Mouse (Mus musculus) inflammation-experienced regulatory T-cells, adult 6 months (primary cell): ENCODE measurements at regions not wholly inside any gene's neighbourhood (a gene's known extent, or its start where the extent isn't known, plus 50 kb on each side); places are given as distances from the start of the nearest gene placed in this dataset.

Experiments used
- ATAC-seq: one replicate; pipeline ENCODE4 v1.8.0; 2017

DNA sequence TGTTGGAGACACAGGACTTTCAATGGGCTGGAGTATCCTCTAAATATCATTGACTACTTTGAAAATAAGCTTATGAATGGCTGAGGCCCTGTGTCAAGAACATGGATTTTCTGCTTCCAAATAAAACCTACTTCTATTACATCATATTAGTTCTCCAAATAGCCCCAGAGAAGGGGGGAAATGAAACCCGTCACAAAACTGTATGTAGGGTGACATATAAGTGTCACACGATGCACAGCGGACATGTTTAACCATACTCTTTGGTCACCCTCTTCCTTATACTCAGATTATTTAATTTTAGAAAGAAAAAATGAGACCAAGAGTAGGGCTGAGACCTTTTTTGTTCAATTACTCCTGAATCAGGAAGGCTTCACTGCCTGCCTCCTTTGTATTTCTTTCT lies 189.2 kb upstream of the Creb1 start:
- no peak for ATAC-seq

GRCm38 (mm10) chr1:64341596-64341995 lies 190.8 kb upstream of the Creb1 start:
- ATAC-seq: no peak

DNA sequence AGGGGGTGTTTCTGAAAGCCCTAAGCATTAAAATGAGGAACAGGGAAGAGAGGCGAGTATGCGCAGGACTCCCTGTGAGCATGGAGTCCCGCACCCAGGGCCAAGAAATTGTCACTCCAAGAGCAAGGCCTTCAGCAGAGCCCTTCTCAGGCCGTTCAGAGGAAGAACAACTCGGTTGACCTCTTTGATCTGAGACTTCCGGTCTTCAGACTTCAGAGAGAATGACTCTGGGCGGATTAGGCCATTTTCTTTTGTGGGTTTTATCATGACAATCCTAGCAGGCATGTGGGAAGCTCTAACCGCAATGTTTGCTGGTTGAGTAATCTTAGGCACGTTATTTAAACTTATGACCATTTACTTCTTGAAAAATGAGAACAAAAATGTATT lies 193.9 kb upstream of the Creb1 start:
- ATAC-seq: no peak

DNA sequence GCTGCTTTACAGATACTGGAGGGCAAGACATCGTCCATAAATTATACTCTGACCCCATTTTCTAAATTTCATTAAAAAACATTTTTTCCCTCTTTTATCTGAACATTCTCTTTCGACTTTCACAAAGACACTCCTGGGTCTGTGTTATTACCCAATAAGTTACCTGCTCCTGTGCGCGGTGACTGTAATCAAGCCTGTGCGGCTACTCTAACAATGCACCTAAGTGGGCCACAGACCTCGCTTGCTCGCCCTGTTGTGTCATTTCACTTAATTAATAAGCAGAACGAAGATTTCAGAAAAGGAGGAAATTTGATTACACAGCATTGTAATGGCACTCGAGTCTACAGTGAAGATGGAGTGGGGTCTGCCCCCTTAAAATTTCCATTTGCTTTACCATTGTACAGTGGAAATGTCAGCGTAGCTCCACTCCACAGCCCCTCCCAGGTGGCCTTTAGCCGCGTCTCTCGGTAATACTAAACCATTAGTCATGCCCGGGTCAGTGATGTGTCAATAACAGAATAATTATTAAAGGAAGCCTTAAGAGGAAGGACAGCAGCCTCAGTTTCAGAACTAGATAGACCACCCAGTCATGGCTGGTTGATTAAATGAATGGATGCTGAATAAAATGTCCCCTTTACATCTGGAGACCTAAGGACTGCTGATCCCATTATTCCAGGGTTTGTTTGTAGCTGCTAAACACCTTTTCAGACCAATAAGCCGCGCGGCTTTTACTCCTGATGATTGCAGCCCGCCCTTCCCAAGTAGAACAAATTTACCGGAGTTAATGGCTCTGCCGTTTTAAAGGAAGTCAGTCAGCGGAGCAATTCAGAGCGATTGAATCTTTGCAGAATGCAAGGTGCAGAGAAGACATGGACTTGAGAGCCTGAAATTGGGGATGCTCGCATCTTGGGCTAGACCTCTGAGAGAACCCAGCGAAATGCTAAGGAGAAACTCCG lies 194.5 kb upstream of the Creb1 start:
- no peak for ATAC-seq

DNA sequence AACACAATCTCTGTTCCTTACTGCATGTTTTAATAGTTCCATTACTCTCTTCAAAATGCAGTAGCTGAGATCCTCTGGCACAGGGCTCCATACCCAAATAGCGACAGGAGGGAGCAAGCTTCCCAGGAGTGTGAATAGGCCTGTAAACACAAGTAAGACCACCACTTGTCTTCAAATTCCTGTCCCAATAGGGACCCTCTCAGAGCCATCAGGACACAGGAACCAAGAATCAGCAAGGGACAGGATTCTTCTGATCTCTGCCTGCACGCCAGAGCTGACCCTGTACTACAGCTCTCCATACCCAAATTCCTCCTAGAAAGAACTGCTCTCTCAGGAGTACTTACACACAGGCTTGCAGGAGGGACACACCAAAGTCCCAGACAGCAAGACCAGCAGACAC lies 200.9 kb upstream of the Creb1 start:
- no peak for ATAC-seq

DNA sequence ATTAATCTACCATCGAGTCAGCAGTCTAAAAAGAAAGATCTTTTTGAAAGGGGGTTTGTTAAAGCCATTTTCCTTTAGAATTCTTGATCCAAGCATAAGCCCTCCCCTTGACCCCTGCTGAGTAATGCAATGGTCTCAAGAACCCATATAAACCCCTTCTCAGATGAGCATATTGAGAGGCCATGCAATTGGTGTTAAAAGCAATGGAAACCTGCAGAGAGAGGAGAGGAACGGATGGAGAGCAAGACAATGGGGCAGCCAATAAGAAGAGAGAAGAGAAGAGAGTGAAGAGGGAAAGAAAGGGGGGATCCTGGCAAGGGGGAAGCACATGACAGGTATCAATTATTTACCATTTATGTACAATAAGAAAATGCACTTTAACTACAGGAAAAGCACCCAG lies 201.7 kb upstream of the Creb1 start:
- ATAC-seq: no peak

DNA sequence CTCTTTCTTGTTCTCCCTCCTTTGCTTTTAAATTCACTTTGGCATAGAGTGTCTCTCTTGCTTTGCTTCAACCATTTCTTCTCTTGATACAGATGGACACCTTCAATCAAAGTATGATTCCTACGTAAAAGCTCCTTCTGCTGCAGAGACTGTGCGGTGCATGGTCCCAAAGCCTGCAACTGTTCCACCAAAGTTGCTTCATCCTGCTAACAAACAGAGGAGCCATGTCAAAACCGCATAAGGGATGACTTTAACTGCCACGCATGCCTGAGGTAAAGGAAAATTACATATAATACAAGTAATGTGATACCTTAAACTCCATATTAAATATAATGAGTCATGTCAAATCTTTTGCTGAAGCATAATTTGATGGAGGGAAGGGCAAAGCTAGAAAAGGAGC lies 200.1 kb upstream of the Klf7 start:
- no peak for ATAC-seq

DNA sequence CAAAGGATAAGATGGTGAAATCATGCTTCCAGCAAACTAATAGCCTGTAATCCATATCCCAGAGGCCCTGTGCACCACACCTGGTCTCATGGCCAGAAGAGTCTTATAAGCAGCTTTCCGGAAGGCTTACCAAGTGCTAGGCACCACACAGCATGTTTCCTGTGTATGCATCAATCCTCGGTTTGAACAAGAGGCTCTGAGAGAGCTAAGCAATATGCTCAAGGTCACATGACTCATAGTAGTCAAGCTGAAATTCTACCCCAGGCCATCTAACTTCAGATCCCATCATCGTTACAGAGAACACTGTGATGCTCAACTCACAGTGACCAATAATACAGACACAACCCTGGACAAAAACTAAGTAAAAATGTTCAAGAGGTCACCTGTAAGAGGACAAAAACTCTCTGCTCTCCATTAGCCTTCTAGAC lies 197.1 kb upstream of the Klf7 start:
- ATAC-seq: no peak

GRCm38 (mm10) chr1:64318440-64319154 lies 196.5 kb upstream of the Klf7 start:
- no peak for ATAC-seq

GRCm38 (mm10) chr1:64317032-64317636 lies 195.1 kb upstream of the Klf7 start:
- no peak for ATAC-seq

DNA sequence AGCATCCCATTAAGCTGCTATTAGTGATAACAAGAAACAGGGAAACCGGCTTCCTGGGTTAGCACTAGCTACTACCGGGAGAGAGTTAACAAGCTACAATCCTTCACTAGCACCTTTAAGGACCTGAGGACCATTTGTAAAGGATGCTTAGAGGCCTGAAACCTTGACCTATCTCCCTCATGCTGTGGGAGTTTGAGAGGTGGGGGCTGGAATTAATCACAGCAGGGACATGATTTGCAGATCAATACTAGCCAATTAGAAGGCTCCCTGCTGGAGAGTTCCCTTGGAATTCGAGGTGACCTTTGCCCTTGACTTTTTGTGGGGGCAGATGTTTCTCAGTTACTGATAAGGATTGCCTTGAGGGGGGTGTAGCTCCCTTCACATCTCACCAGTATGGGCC lies 189.3 kb upstream of the Klf7 start:
- no peak for ATAC-seq

- ATAC-seq: peak; percentile 48
Observed at GRCm38 (mm10) chr1:64308560-64308959, 186.5 kb upstream of the Klf7 start.

GRCm38 (mm10) chr1:64308088-64308487 lies 186.0 kb upstream of the Klf7 start:
- no peak for ATAC-seq

GRCm38 (mm10) chr1:64305427-64306213 lies 183.5 kb upstream of the Klf7 start:
- ATAC-seq: peak; percentile 40

GRCm38 (mm10) chr1:64302833-64303358 lies 180.8 kb upstream of the Klf7 start:
- peak; percentile 68 for ATAC-seq

DNA sequence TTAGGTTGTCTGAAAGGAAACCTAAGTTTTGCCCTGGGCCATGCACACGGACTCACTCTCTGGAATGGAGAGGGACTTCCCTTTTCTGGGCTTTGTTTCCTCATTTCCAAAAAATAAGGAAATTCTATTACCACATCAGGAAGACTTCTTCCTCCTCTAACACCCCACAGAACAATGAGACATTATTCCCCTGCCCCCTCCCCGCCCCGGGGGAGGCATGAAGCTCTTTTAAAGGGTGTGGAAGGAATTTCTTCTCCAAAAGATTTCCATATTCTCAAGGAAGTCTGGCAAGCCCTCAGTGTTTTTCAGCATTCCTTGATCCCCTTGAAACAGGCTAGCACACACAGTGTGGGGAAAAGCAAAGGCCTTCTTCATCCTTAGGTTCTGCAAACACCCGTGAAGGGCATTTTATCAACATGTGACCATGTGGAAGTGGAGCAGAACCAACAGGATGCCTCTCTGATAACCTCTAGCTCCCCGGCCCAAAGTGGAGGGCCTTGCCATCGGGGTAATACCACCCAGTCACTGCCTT lies 179.5 kb upstream of the Klf7 start:
- ATAC-seq: no peak

- ATAC-seq: peak; percentile 48
Observed at GRCm38 (mm10) chr1:64300951-64301529, 179.0 kb upstream of the Klf7 start.

DNA sequence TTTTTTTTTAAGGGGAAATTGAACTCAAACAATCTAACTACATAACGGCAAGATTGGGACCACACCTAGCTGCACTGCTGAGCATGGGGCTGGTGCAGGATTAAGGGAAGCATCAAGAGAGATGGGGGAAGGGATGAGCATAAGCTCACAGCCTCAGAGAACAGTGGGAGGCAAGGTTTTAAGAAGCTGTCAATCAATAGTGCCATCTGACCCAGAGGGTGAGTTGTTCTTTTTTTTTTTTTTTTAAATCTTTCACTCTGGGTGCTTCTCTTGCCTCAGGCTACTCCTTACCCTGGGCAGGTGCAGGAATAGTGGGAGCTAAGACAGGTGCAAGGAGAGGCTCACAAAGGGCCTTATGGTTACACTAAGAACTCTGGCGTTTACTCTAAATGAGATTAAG lies 176.9 kb upstream of the Klf7 start:
- ATAC-seq: no peak

DNA sequence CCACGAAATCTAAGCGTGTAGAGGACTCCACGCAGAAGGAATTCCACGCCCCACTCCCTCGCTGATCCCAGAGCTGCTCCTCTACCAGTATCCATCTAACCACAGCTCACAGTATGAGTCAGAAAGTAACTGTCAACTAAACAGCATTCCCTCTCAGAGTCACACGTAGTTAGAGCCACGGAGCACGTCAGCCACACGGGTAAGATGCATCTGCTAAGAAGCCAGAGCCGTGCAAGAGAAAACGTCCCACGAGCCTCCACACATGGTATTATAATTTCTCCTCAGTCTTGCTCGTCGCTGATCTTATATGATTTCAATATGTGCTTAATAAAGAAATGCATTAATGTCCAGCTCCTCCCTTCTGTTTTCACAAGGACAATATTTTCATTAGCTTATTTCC lies 176.1 kb upstream of the Klf7 start:
- no peak for ATAC-seq

GRCm38 (mm10) chr1:64297343-64297742 lies 175.3 kb upstream of the Klf7 start:
- no peak for ATAC-seq

DNA sequence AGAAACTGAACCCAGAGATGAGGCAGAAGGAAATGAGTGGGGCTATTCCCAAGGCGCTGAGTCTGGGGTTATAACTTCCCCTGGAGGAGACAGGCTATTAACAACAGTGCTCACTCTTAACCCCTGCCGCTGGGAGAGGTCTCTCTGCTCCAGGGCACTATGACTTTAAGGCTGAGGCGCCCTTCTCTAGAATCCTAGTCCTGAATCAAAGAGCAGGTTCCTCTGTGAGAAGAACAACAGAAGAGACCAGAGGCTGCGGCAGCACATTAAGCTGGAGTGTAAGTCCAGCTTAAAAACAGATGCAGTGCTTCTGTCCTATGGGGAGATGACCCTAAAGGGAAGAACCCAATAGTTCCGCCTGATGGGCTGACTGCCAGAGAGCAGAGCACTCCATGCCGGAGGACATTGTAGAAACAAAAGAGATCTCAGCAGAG lies 173.4 kb upstream of the Klf7 start:
- ATAC-seq: no peak

GRCm38 (mm10) chr1:64295051-64295450 lies 173.0 kb upstream of the Klf7 start:
- no peak for ATAC-seq
